Mouse (Mus musculus) hindbrain, embryonic 13.5 days (tissue): ENCODE results near the gene Rpl7a. TPM values are rescaled to one million over a fixed set of nuclear protein-coding genes. Genes with fewer than 3 reads are reported as not detected.

Experiments
- ATAC-seq: fragments of 200-750 bp; cut with Nextera tagmentation; 2 replicates; pipeline ENCODE4 v1.8.0; 2017; ENCODE audit warnings: moderate TSS enrichment; ENCODE audit not compliant: low FRiP score
- H3K27ac ChIP-seq: fragments of 300-500 bp; sonication (generic); 2 replicates; pipeline ENCODE4 v1.5.1; 2015; ENCODE audit warnings: inconsistent platforms, mild to moderate bottlenecking, moderate library complexity
- H3K27me3 ChIP-seq: fragments of 300-500 bp; sonication (generic); 2 replicates; pipeline ENCODE4 v1.6.1; 2015; ENCODE audit warnings: mild to moderate bottlenecking, inconsistent platforms
- H3K36me3 ChIP-seq: fragments of 300-500 bp; sonication (generic); 2 replicates; pipeline ENCODE4 v1.6.1; 2015; ENCODE audit warnings: mild to moderate bottlenecking, inconsistent platforms
- H3K4me1 ChIP-seq: fragments of 300-500 bp; sonication (generic); replicated peaks from 2 replicates; pipeline ENCODE4 v1.6.1; 2015; ENCODE audit warnings: inconsistent platforms
- H3K4me2 ChIP-seq: fragments of 300-500 bp; sonication (generic); 2 replicates; pipeline ENCODE4 v1.6.1; 2015; ENCODE audit warnings: inconsistent platforms, mild to moderate bottlenecking, moderate library complexity
- H3K4me3 ChIP-seq: fragments of 300-500 bp; sonication (generic); 2 replicates; pipeline ENCODE4 v1.5.1; 2015; ENCODE audit warnings: mild to moderate bottlenecking, inconsistent platforms
- H3K9ac ChIP-seq: fragments of 300-500 bp; sonication (generic); 2 replicates; pipeline ENCODE4 v1.6.1; 2015; ENCODE audit warnings: mild to moderate bottlenecking, inconsistent platforms
- H3K9me3 ChIP-seq: fragments of 300-500 bp; sonication (generic); 2 replicates; pipeline ENCODE4 v1.6.1; 2016; ENCODE audit warnings: inconsistent platforms
- WGBS: fragments of 180-500 bp; shearing (Covaris S2); methylation state at CpG from one replicate; pipeline ENCODE4 v1.1.7; 2015; 5-methylcytosine and 5-hydroxymethylcytosine counted together
- polyA plus RNA-seq: library from polyadenylated mRNA; unstranded; fragments of >200 nt; fragmentation: Nextera tagmentation; extraction: Ambion mirVana; gene quantifications from 2 replicates; pipeline ENCODE4 v1.2.1, GENCODE M21; 2015

Gene Rpl7a
- polyA plus RNA-seq, 1 experiment from 2014 or later, result 509 TPM

DNA sequence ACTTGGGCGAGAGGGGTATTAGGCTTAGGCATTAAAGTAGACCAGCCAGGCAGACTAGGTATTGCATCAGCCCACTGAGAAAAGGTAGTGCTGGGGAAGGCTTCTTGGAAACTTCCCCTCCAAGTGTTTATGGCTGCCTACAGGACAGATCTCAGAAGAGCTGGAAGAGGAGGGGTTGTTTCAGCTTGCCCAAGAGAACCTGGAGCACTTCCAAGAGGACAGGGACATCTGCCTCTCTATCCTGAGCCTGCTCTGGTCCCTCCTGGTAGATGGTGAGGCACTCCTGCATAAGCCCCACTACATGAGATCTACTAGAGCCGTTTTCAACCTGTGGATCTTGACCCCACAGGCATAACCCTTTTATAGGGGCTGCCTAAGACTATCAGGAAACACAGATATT lies 39.8 kb downstream of the Rpl7a start:
- Histone ChIP-seq H3K4me1 (no peaks in the 10 kb centered on the region), H3K27me3 (no peaks in the 10 kb centered on the region), H3K27ac (no peak overlapping the region), H3K9me3 (no peaks in the 10 kb centered on the region), H3K4me3 (no peak overlapping the region), H3K9ac (no peak overlapping the region), H3K4me2 (no peak overlapping the region), H3K36me3 (peaks cover 77% of the 10 kb centered on the region)
- no peak for ATAC-seq
- 94% methylated on average over 2 of the region's 2 CpGs for WGBS

- H3K4me2 ChIP-seq, result no peak overlapping the region
- H3K36me3 ChIP-seq, result peaks cover 86% of the 10 kb centered on the region
- 94% methylated on average over 8 of the region's 8 CpGs for WGBS
- no peak overlapping the region for H3K4me3 ChIP-seq
- H3K9me3 ChIP-seq, result no peaks in the 10 kb centered on the region
- no peak for ATAC-seq
- no peaks in the 10 kb centered on the region for H3K27me3 ChIP-seq
- H3K4me1 ChIP-seq, result no peaks in the 10 kb centered on the region
- H3K27ac ChIP-seq, result no peak overlapping the region
- H3K9ac ChIP-seq, result no peak overlapping the region
Measured at GRCm38 (mm10) chr2:26951346-26951905, 40.9 kb downstream of the Rpl7a start.

DNA sequence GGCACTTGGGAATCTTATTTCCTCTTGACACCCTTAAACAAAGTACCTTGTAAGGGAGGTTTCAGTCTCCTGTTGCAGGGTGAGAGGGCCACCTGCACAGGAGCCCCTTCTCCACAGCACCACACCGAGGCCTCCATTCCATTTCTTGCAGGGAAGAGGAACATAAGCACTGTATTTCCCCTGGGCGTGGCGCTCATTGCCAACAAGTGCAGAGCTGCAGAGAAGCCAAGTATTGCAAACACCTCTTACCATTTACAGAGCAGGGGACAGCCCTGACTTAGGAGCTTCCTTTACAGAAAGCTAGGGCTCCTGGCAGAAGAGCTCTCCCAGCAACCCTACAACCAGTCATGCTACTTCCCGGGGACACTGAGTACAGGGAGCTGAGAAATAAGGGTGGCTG lies 41.6 kb downstream of the Rpl7a start:
- peaks cover 85% of the 10 kb centered on the region for H3K36me3 ChIP-seq
- ATAC-seq, result no peak
- no peak overlapping the region for H3K27ac ChIP-seq
- H3K9me3 ChIP-seq, result no peaks in the 10 kb centered on the region
- H3K27me3 ChIP-seq, result no peaks in the 10 kb centered on the region
- H3K4me2 ChIP-seq, result no peak overlapping the region
- no peak overlapping the region for H3K9ac ChIP-seq
- 96% methylated on average over 4 of the region's 4 CpGs for WGBS
- no peaks in the 10 kb centered on the region for H3K4me1 ChIP-seq
- no peak overlapping the region for H3K4me3 ChIP-seq

DNA sequence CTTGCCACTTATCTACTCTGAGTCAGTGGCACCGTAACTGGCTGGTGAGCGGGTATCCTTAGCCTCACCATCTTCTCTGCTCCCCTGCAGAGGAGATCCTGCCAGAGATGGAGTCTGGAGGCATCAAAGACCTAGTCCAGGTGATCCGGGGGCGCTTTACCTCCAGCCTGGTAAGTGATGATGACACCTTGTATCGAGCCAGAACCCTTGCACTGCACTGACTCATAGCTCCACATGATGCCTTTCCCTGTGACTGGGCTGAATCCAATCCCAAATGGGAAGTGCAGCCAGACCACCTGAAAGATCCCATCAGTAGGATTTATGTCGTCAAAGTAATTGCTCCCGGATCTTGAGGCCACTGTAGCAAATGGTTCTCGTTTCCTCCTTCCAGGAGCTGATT lies 42.3 kb downstream of the Rpl7a start:
- H3K36me3 ChIP-seq, result peaks cover 90% of the 10 kb centered on the region
- H3K9ac ChIP-seq, result no peak overlapping the region
- H3K4me2 ChIP-seq, result no peak overlapping the region
- no peak overlapping the region for H3K4me3 ChIP-seq
- no peak overlapping the region for H3K27ac ChIP-seq
- H3K27me3 ChIP-seq, result no peaks in the 10 kb centered on the region
- WGBS, result 95% methylated on average over 8 of the region's 8 CpGs
- ATAC-seq, result no peak
- H3K9me3 ChIP-seq, result no peaks in the 10 kb centered on the region
- H3K4me1 ChIP-seq, result no peaks in the 10 kb centered on the region

DNA sequence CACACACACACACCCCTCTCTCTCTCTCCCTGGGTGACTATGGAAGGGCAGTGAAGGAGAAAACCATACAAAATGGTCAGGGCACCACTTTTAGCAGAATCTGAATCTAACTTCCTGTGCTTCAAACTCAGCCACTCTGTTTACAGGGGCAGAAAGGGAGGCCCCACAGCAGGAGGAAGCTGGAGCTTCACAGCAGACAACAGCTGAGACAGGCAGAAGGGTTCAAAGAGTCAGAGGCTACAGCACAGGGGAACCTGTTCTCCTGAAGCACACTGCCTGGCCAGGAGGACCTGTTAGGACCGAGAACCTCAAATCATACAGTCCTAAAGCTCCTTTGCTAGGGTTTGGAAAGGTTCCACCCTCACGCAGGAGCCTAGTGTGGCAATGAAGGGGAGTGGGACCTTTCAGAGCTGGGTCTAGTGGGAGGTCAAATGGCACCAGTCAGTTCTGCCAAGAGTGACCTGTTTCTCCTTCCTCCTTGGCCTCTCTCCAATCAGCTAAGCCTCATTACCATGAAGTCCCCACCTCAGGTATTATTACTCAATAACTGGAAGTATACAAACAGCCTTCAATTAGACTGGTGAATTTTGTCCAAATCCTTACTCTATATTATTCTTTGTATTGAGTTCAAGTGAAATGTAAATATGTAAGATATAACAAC lies 44.3 kb downstream of the Rpl7a start:
- Histone ChIP-seq H3K4me2 (no peak overlapping the region), H3K27me3 (no peaks in the 10 kb centered on the region), H3K4me1 (no peaks in the 10 kb centered on the region), H3K9me3 (no peaks in the 10 kb centered on the region), H3K36me3 (peaks cover 94% of the 10 kb centered on the region), H3K27ac (no peak overlapping the region), H3K9ac (no peak overlapping the region), H3K4me3 (no peak overlapping the region)
- no peak for ATAC-seq
- WGBS, result 96% methylated on average over 2 of the region's 2 CpGs

DNA sequence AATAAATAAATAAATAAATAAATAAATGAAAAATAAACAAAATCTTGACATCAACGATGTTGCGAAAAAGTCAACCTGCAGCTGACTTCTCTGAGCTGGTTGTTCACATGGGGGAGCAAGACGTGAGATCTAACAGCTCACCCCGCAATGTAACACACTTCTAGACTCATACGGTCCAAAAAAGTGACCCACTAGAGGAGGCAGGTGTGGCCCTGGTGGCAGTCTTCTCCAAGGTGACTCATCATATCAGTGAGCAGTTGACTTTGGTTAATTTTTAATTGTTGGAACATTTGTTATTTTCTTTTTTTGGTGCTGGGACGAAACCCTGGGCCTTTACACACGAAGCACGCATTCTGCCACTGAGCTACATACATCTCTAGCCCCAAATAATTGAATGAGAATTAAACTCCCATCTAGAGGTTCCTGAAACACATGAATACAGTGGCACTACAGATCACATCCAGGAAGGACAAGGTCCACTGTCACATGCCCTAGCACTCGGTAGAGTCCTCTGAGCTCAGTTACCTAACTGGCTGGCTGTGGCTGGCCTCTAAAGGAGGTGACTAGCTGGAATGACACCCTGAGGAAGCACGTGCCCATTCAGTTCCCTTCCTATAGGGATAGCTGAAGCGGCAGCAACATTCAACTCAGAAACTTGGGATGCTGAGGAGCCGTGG lies 46.4 kb downstream of the Rpl7a start:
- no peak overlapping the region for H3K4me2 ChIP-seq
- no peak overlapping the region for H3K27ac ChIP-seq
- WGBS, result 93% methylated on average over 12 of the region's 12 CpGs
- H3K36me3 ChIP-seq, result peaks cover 89% of the 10 kb centered on the region
- H3K4me3 ChIP-seq, result no peak overlapping the region
- peaks cover 15% of the 10 kb centered on the region for H3K4me1 ChIP-seq
- ATAC-seq, result no peak
- H3K9me3 ChIP-seq, result no peaks in the 10 kb centered on the region
- no peak overlapping the region for H3K9ac ChIP-seq
- H3K27me3 ChIP-seq, result no peaks in the 10 kb centered on the region

DNA sequence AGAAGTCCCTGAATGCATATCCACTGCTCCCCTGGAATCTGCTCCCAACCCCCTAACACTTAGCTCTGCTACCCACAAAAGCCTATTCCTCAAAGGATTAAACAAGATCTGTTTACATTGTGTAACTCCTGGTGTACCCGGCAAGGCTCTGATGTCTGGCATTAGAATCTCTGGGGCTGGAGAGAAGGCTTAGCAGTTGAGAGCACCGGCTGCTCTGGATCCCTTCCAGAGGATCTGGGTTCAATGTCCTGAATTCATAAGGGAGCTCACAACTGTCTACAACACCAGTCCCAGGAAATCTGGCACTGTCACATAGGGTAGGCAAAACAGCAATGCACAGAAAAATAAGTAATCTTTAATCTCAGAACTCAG lies 46.9 kb downstream of the Rpl7a start:
- peaks cover 88% of the 10 kb centered on the region for H3K36me3 ChIP-seq
- H3K4me1 ChIP-seq, result peaks cover 20% of the 10 kb centered on the region

GRCm38 (mm10) chr2:26960756-26961155 lies 50.2 kb downstream of the Rpl7a start:
- no peak overlapping the region for H3K4me3 ChIP-seq
- no peak overlapping the region for H3K9ac ChIP-seq
- H3K36me3 ChIP-seq, result peaks cover 55% of the 10 kb centered on the region
- no peak overlapping the region for H3K27ac ChIP-seq
- H3K4me1 ChIP-seq, result peaks cover 36% of the 10 kb centered on the region
- no peak for ATAC-seq
- no peaks in the 10 kb centered on the region for H3K9me3 ChIP-seq
- no peak overlapping the region for H3K4me2 ChIP-seq
- 78% methylated on average over 4 of the region's 4 CpGs for WGBS
- H3K27me3 ChIP-seq, result no peaks in the 10 kb centered on the region

More for the DNA sequence above, 46.9 kb downstream of the Rpl7a start:
- H3K4me3 ChIP-seq, result no peak overlapping the region
- no peak overlapping the region for H3K4me2 ChIP-seq
- 100% methylated on average over 2 of the region's 2 CpGs for WGBS
- no peaks in the 10 kb centered on the region for H3K9me3 ChIP-seq
- no peak overlapping the region for H3K9ac ChIP-seq
- H3K27me3 ChIP-seq, result no peaks in the 10 kb centered on the region
- no peak for ATAC-seq
- no peak overlapping the region for H3K27ac ChIP-seq

Other genes with a start within 250 kb of the Rpl7a start
- not detected in 2 replicates for gene Lcn4, start 239.5 kb upstream of the Rpl7a start, polyA plus RNA-seq
- not detected in 2 replicates for gene Abo, start 45.8 kb upstream of the Rpl7a start, polyA plus RNA-seq
- gene Surf6, start 7.9 kb upstream of the Rpl7a start, polyA plus RNA-seq, result 28.2 and 29.5 TPM in 2 replicates
- gene Med22, start 87 bp upstream of the Rpl7a start, polyA plus RNA-seq, result 139 and 140 TPM in 2 replicates
- 55.7 and 56.0 TPM in 2 replicates for gene Surf2, start 5.6 kb downstream of the Rpl7a start, polyA plus RNA-seq
- gene Surf1, start 5.8 kb downstream of the Rpl7a start, polyA plus RNA-seq, result 77.4 and 85.5 TPM in 2 replicates
- 113 and 114 TPM in 2 replicates for gene Surf4, start 23.2 kb downstream of the Rpl7a start, polyA plus RNA-seq
- gene Stkld1, start 23.3 kb downstream of the Rpl7a start, polyA plus RNA-seq, result 0.10 and 0.14 TPM in 2 replicates
- 33.0 and 35.9 TPM in 2 replicates for gene Rexo4, start 53.6 kb downstream of the Rpl7a start, polyA plus RNA-seq
- gene Adamts13, start 62.7 kb downstream of the Rpl7a start, polyA plus RNA-seq, result 0.31 TPM in 1 of 2 replicates, not detected in the other
- 117 and 125 TPM in 2 replicates for gene Cacfd1, start 99.2 kb downstream of the Rpl7a start, polyA plus RNA-seq
- gene Slc2a6, start 117.2 kb downstream of the Rpl7a start, polyA plus RNA-seq, result 5.5 and 6.1 TPM in 2 replicates
- 0.56 and 1.1 TPM in 2 replicates for gene Mymk, start 161.4 kb downstream of the Rpl7a start, polyA plus RNA-seq
- gene Adamtsl2, start 168.6 kb downstream of the Rpl7a start, polyA plus RNA-seq, result 7.6 and 8.9 TPM in 2 replicates
- 2.5 and 2.9 TPM in 2 replicates for gene Fam163b, start 231.7 kb downstream of the Rpl7a start, polyA plus RNA-seq